Mouse (Mus musculus) embryonic facial prominence, embryonic 15.5 days (tissue): ENCODE data around the gene Nudt8. TPM values are rescaled to one million over a fixed set of nuclear protein-coding genes. Genes with fewer than 3 reads are reported as not detected.

Source experiments
- ATAC-seq: fragments of 200-750 bp; cut with Nextera tagmentation; 2 replicates; pipeline ENCODE4 v1.8.0; 2017; ENCODE audit warnings: low read depth, moderate TSS enrichment; ENCODE audit not compliant: insufficient number of reproducible peaks, low FRiP score, low TSS enrichment
- H3K27ac ChIP-seq: fragments of 300-500 bp; sonication (generic); replicated peaks from 2 replicates; pipeline ENCODE4 v1.5.1; 2015; ENCODE audit warnings: mild to moderate bottlenecking, inconsistent platforms
- H3K27me3 ChIP-seq: fragments of 300-500 bp; sonication (generic); 2 replicates; pipeline ENCODE4 v1.6.1; 2015; ENCODE audit warnings: inconsistent platforms
- H3K36me3 ChIP-seq: fragments of 300-500 bp; sonication (generic); 2 replicates; pipeline ENCODE4 v1.6.1; 2015; ENCODE audit warnings: mild to moderate bottlenecking, inconsistent platforms
- H3K4me1 ChIP-seq: fragments of 300-500 bp; sonication (generic); 2 replicates; pipeline ENCODE4 v1.6.1; 2015; ENCODE audit warnings: inconsistent platforms
- H3K4me2 ChIP-seq: fragments of 300-500 bp; sonication (generic); replicated peaks from 2 replicates; pipeline ENCODE4 v1.6.1; 2015; ENCODE audit warnings: mild to moderate bottlenecking, inconsistent platforms
- H3K4me3 ChIP-seq: fragments of 300-500 bp; sonication (generic); replicated peaks from 2 replicates; pipeline ENCODE4 v1.5.1; 2015; ENCODE audit warnings: mild to moderate bottlenecking, inconsistent platforms
- H3K9ac ChIP-seq: fragments of 300-500 bp; sonication (generic); 2 replicates; pipeline ENCODE4 v1.6.1; 2015; ENCODE audit warnings: inconsistent platforms
- H3K9me3 ChIP-seq: fragments of 300-500 bp; sonication (generic); replicated peaks from 2 replicates; pipeline ENCODE4 v1.6.1; 2016; ENCODE audit warnings: inconsistent platforms
- WGBS: fragments of 180-500 bp; shearing (Covaris S2); methylation state at CpG from one replicate; pipeline ENCODE4 v1.1.7; 2015; 5-methylcytosine and 5-hydroxymethylcytosine counted together
- polyA plus RNA-seq: library from polyadenylated mRNA; unstranded; fragments of >200 nt; fragmentation: Nextera tagmentation; extraction: Ambion mirVana; gene quantifications from 2 replicates; pipeline ENCODE4 v1.2.1, GENCODE M21; 2015

The Nudt8 gene
- polyA plus RNA-seq, 1 experiment from 2014 or later: 35.8 TPM

DNA sequence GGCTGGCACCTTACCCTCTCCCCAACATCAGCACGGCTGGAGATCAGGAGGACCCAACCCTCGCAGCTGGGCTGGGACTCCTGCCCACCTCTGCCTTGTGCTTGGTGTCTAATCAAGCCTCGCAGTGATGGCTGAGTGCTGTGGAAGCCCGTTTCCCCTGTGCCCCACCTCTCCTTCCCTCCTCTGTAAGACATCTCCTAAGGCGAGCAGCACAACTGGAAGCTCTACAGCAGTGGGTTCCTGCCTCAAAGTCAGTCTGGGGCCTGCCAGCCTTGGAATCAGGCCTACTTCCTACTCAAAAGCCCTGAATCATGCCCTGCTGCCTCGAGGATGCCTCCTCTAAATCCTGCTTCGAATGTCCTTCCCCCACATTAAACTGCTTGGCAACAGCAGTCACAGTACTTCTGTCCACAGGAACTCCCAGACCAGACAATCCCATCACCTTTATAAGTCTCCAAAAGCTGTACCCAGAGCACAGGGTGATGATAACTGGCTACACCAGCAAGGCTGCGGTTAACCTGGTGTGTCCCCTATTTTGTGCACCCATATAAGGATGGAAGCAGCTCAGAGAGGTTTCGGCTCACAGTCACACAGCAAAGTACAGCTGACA, 1.2 kb upstream of the Nudt8 start:
- Histone ChIP-seq H3K9ac (no peak overlapping the region), H3K4me2 (peak overlapping the region; percentile 81), H3K9me3 (no peaks in the 10 kb centered on the region), H3K27ac (no peak overlapping the region), H3K4me3 (peak overlapping the region; percentile 66), H3K27me3 (no peaks in the 10 kb centered on the region), H3K36me3 (no peaks in the 10 kb centered on the region), H3K4me1 (peaks cover 23% of the 10 kb centered on the region)
- ATAC-seq: no peak
- 81% methylated on average over 9 of the region's 9 CpGs for WGBS

DNA sequence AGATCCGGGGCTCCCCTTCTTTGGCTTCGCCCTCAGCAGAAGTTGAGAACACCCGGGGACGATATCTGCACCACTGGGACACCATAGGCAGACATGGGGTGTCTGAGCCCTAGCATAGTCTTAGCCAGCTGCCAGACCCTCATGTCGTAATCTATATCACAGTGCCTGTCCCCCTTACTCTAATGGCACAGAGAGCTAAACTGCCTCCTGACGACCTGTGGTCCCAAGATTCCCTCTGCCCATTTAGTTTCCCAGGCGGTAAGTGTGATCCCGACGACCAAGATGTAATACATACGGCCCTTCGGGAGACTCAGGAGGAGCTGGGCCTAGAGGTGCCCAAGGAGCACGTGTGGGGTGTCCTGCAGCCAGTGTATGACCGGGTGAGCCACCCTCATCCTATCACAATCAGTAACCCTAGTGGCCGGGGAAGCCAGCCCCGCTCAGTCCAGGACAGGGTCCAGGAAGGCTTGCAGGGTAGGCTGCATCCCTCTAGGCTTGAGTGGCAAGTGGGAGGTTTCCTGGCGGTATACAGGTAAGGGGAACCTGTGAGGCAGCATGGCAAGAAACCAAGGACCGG, 657 bp downstream of the Nudt8 start:
- Histone ChIP-seq H3K4me2 (peak overlapping the region; percentile 81), H3K27ac (peak overlapping the region; percentile 96), H3K36me3 (peaks cover 11% of the 10 kb centered on the region), H3K4me1 (peaks cover 23% of the 10 kb centered on the region), H3K27me3 (no peaks in the 10 kb centered on the region), H3K9ac (peak overlapping the region; percentile 74), H3K4me3 (peak overlapping the region; percentile 66), H3K9me3 (no peaks in the 10 kb centered on the region)
- WGBS: 14% methylated on average over 17 of the region's 17 CpGs
- no peak for ATAC-seq

DNA sequence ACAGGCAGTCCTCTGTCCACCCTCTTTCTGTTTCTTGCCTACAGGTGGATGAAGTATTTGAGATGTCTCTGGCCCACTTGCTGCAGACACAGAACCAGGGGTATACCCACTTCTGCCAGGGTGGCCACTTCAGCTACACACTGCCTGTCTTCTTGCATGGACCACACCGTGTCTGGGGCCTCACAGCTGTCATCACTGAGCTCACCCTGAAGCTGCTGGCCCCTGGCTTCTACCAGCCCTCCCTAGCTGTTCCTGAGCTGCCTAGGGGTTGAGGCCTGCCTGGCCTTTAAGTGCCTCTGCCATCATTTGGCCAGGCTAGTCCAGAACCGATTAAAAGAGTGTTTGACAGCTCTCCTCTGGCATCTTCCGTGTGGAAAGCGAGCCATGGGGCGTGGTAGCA, 1.4 kb downstream of the Nudt8 start:
- H3K4me2 ChIP-seq: no peak overlapping the region
- no peaks in the 10 kb centered on the region for H3K27me3 ChIP-seq
- no peak overlapping the region for H3K9ac ChIP-seq
- no peak overlapping the region for H3K27ac ChIP-seq
- no peak for ATAC-seq
- WGBS: 82% methylated on average over 5 of the region's 5 CpGs
- no peak overlapping the region for H3K4me3 ChIP-seq
- no peaks in the 10 kb centered on the region for H3K9me3 ChIP-seq
- H3K4me1 ChIP-seq: peaks cover 23% of the 10 kb centered on the region
- H3K36me3 ChIP-seq: peaks cover 18% of the 10 kb centered on the region

DNA sequence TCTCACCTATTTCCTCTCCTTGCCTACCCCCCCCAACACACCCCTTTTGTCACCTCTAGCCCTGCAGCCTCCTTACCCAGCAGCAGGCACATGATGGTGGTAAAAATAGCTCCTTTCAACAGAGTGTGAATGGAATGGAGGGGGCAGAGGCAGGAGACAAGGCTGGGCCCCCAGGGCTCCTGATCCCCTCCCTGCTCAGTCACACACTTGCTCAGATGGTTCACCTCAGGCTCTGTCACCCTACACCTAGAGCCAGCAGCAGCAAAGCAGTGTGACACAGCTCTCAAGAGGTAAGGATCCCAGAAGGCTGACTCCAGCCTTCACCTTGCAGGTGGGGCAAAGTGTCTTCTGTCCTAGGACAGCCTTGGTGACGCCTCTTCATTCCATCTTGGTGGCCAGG, 2.7 kb downstream of the Nudt8 start, which contains the start of gene Doc2g:
Gene Doc2g, plus strand, starts transcription at position 202 of the 400 bp plus-strand sequence.
- ATAC-seq: no peak
- H3K4me3 ChIP-seq: no peak within 1 kb of the TSS
- H3K27ac ChIP-seq: no peak within 1 kb of the TSS
- H3K36me3 ChIP-seq: peaks cover 31% of the 10 kb centered on the region
- H3K27me3 ChIP-seq: no peaks in the 10 kb centered on the region
- H3K9ac ChIP-seq: no peak within 1 kb of the TSS
- no peaks in the 10 kb centered on the region for H3K9me3 ChIP-seq
- H3K4me2 ChIP-seq: no peak within 1 kb of the TSS
- WGBS: 76% methylated on average over 1 of the region's 1 CpGs
- H3K4me1 ChIP-seq: peaks cover 23% of the 10 kb centered on the region

DNA sequence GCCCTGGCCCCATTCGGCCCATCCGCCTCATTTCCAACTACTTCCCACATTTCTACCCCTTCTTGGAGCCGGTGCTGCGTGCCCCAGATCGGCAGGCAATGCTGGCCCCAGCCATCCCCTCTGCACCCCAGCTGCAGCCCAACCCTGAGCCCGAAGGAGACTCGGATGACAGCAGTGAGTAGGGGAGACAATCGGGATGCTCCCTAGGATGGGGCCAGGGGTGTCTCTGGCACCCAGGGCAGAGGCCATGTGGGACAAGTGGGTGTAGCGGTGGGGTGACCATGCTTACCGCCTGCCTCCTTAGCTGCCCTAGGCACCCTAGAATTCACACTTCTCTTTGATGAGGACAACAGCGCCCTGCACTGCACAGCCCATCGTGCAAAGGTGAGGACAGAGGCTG, 3.3 kb downstream of the Nudt8 start:
- peaks cover 23% of the 10 kb centered on the region for H3K4me1 ChIP-seq
- no peaks in the 10 kb centered on the region for H3K27me3 ChIP-seq
- H3K9me3 ChIP-seq: no peaks in the 10 kb centered on the region
- no peak for ATAC-seq
- WGBS: 79% methylated on average over 12 of the region's 12 CpGs
- H3K36me3 ChIP-seq: peaks cover 37% of the 10 kb centered on the region
- H3K4me3 ChIP-seq: no peak overlapping the region
- H3K9ac ChIP-seq: no peak overlapping the region
- H3K27ac ChIP-seq: no peak overlapping the region
- no peak overlapping the region for H3K4me2 ChIP-seq

DNA sequence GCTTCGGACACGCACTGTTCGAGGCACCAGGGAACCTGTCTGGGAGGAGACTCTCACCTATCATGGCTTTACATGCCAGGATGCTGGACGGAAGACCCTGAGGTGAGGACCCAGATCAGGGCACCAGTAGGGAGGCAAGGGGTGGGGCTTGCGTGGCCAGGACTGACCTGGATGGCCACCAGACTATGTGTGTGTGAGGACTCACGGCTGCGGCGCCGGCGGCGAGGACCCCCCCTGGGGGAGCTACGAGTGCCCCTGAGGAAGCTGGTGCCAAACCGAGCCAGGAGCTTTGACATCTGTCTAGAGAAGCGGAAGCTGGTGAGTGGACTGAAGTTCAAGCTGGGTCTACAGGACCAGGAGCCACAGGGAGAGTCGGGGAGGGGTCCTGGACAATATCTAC, 4.0 kb downstream of the Nudt8 start:
- H3K4me1 ChIP-seq: peaks cover 18% of the 10 kb centered on the region
- no peak overlapping the region for H3K9ac ChIP-seq
- H3K27me3 ChIP-seq: no peaks in the 10 kb centered on the region
- WGBS: 84% methylated on average over 15 of the region's 15 CpGs
- no peaks in the 10 kb centered on the region for H3K9me3 ChIP-seq
- no peak for ATAC-seq
- H3K27ac ChIP-seq: no peak overlapping the region
- no peak overlapping the region for H3K4me2 ChIP-seq
- H3K36me3 ChIP-seq: peaks cover 44% of the 10 kb centered on the region
- no peak overlapping the region for H3K4me3 ChIP-seq

DNA sequence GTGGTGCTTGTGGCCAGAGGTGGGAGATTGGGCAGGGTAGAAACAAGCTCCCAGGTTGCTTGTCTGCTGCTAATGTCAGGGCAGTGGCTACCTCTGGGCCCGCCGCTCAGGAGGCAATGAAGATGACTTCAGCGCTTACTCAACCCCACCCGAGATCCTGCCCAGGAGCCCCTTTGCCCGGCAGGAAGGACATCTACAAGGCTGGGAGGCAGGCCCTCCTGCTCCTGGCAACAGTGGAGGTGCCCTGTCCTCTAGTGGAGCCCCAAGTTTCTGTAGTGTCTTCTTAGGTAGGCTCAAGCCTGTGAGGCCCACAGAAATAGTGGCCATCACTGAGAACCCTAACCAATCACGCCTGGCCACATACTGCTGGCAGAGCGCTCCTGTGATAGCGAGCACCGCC, 4.7 kb downstream of the Nudt8 start:
- Histone ChIP-seq H3K36me3 (peaks cover 51% of the 10 kb centered on the region), H3K27me3 (no peaks in the 10 kb centered on the region), H3K4me1 (peaks cover 11% of the 10 kb centered on the region), H3K27ac (no peak overlapping the region), H3K9ac (no peak overlapping the region), H3K4me2 (no peak overlapping the region), H3K9me3 (no peaks in the 10 kb centered on the region), H3K4me3 (no peak overlapping the region)
- no peak for ATAC-seq
- WGBS: 87% methylated on average over 9 of the region's 9 CpGs

DNA sequence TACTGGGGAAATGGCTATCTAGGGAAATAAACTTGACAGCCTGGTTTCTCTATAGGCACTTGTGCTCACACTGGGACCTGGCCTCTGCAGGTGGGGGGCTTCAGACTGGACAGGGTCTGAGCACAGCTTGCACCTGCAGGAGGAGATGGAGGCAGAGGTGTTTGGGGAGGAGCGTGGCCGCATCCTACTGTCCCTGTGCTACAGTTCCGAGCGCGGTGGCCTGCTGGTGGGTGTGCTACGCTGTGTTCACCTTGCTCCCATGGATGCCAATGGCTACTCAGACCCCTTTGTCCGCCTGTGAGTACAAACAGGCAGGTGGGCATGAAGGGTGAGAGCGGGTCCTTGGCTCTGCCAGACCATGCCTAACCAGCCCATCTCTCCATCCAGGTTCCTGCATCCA, 5.6 kb downstream of the Nudt8 start:
- no peak overlapping the region for H3K4me2 ChIP-seq
- peaks cover 55% of the 10 kb centered on the region for H3K36me3 ChIP-seq
- H3K4me1 ChIP-seq: peaks cover 11% of the 10 kb centered on the region
- no peak overlapping the region for H3K9ac ChIP-seq
- no peak for ATAC-seq
- no peaks in the 10 kb centered on the region for H3K27me3 ChIP-seq
- 94% methylated on average over 8 of the region's 8 CpGs for WGBS
- H3K4me3 ChIP-seq: no peak overlapping the region
- no peaks in the 10 kb centered on the region for H3K9me3 ChIP-seq
- H3K27ac ChIP-seq: no peak overlapping the region

DNA sequence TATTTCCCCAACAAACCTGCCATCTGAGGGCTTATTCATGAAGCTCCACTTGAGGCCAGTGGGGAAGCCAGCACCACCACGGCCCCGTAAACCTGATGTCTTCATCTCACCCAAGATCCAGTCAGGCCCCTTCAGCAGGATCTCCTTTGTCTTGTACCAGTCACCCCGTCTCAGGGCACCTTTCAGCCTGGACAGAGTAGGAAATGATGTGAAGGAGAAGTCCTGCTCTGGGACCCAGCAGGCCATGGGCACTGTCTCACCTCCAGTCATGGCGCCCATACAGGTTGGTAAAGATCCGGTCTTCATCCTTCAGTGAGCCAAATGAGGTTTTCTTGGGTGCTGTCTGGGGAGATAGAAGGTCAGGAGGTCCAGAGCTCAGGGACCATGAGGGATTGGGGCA, 10.7 kb downstream of the Nudt8 start:
- Histone ChIP-seq H3K36me3 (peaks cover 44% of the 10 kb centered on the region), H3K4me2 (no peak overlapping the region), H3K27ac (no peak overlapping the region), H3K27me3 (no peaks in the 10 kb centered on the region), H3K4me3 (no peak overlapping the region), H3K4me1 (peaks cover 16% of the 10 kb centered on the region), H3K9me3 (no peaks in the 10 kb centered on the region), H3K9ac (no peak overlapping the region)
- 93% methylated on average over 5 of the region's 5 CpGs for WGBS
- ATAC-seq: no peak

DNA sequence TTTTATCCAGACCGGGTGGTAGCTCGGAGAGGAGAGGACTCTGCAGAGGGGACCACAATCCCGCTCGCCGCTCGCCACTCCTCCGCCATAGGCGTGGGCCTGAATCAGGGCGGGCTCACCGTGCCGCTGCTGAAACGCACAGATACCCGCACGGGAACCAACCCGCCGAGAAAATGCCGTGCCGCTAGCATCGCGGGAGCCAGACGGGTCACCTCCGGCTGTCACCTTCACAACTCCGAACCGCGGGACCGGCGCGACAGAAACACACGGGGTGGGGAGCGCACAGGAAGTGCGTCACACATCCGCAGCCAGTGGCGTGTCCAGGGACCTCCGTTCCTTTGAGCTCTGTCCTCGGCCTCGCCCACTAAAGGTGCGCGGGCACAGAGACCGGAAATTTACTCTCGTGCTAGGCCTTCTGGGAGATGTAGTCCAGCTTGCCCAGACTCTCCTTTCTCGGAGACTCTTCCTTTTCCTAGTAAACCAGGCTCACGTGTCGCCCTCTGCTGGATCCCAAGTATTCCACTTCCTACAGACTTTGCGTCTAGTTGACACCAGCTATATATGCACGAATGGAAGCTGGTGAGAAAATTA, 12.1 kb downstream of the Nudt8 start, which contains the start of gene Ndufv1:
Gene Ndufv1, minus strand, starts transcription at position 375 of the 591 bp plus-strand sequence.
- H3K27ac ChIP-seq: peak within 1 kb of the TSS; percentile 65
- peaks cover 16% of the 10 kb centered on the region for H3K4me1 ChIP-seq
- whole genome bisulfite sequencing: under 1% methylated on average over 45 of the region's 45 CpGs

DNA sequence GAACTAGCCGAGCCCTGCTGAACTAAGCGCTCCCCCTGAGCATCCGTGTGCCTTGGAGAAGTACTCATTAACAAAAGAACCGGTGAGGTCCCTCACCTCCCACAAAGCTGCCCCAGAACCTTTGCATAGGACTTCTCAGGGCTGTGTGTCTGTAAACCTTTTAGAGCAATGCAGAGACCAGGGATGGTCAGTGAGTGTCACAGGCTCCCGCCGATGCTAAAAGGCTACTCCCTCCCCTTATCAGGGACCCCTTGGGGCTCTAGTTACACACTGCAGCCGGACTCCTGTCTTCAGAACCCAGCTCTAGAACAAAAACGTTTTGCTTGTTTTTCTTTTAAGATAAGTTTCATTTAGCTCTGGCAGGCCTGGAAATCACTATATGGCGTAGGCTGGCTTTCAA, 12.7 kb downstream of the Nudt8 start:
- Histone ChIP-seq H3K9ac (peak overlapping the region; percentile 35; the same call in 1 of the 2 replicates), H3K4me1 (peaks cover 16% of the 10 kb centered on the region), H3K36me3 (peaks cover 24% of the 10 kb centered on the region), H3K4me3 (peak overlapping the region; percentile 95), H3K27me3 (no peaks in the 10 kb centered on the region), H3K27ac (no peak overlapping the region; the same call in 1 of the 2 replicates), H3K4me2 (peak overlapping the region; percentile 67), H3K9me3 (no peaks in the 10 kb centered on the region)
- ATAC-seq: no peak
- WGBS: 19% methylated on average over 9 of the region's 9 CpGs

More for the DNA sequence above, 12.1 kb downstream of the Nudt8 start, which contains the start of gene Ndufv1:
- ATAC-seq: peak; percentile 99
- no peaks in the 10 kb centered on the region for H3K9me3 ChIP-seq
- H3K9ac ChIP-seq: peak within 1 kb of the TSS; percentile 83
- H3K4me3 ChIP-seq: peak within 1 kb of the TSS; percentile 95
- peaks cover 29% of the 10 kb centered on the region for H3K36me3 ChIP-seq
- peak within 1 kb of the TSS; percentile 67 for H3K4me2 ChIP-seq
- H3K27me3 ChIP-seq: no peaks in the 10 kb centered on the region
